Mouse (Mus musculus): ENCODE data around the gene BC005624. TPM values are rescaled to one million over a fixed set of nuclear protein-coding genes. Genes with fewer than 3 reads are reported as not detected.

BC005624 gene
- 21.6 and 27.3 TPM in 2 replicates for polyA plus RNA-seq (2012; rRNA removed)

GRCm38 (mm10) chr2:30981790-30982513 is at the start of gene BC005624, which contains the start of gene Usp20:
Gene BC005624, minus strand, starts transcription at chr2:30982201.
Gene Usp20, plus strand, starts transcription at chr2:30982279.
- DNase-seq: peak; percentile 100
- TF ChIP-seq POLR2A (IDR thresholded peaks at IDR 0.05; ENCODE audit: low read depth, low read length): peak; percentile 79
- no peak for TF ChIP-seq CTCF (conservative IDR thresholded peaks at IDR 0.05; ENCODE audit: insufficient read depth, insufficient read length, low read depth, low read length)
- no peak within 1 kb of the TSS; the same call in 1 of the 2 replicates for H3K27ac ChIP-seq (ENCODE audit: insufficient read depth, low read depth, low read length)
- under 1% methylated on average over 66 of the region's 66 CpGs for WGBS
- no peaks in the 10 kb centered on the region for H3K36me3 ChIP-seq (ENCODE audit: control insufficient read depth, insufficient read depth, low read length)
- no peaks in the 10 kb centered on the region for H3K27me3 ChIP-seq (replicated peaks; ENCODE audit: control insufficient read depth, insufficient read depth, low read length)
- H3K4me1 ChIP-seq (ENCODE audit: control insufficient read depth, insufficient read depth, low read length): peaks cover 9% of the 10 kb centered on the region
- H3K4me3 ChIP-seq (ENCODE audit: insufficient read depth, low read depth, low read length): peak within 1 kb of the TSS; percentile 77

GRCm38 (mm10) chr2:31026642-31027041 is 44.6 kb upstream of the BC005624 start:
- 44% methylated on average over 8 of the region's 8 CpGs for WGBS
- H3K27ac ChIP-seq (ENCODE audit: insufficient read depth, low read depth, low read length): no peak overlapping the region
- H3K27me3 ChIP-seq (replicated peaks; ENCODE audit: control insufficient read depth, insufficient read depth, low read length): no peaks in the 10 kb centered on the region
- TF ChIP-seq POLR2A (IDR thresholded peaks at IDR 0.05; ENCODE audit: low read depth, low read length) (no peak), CTCF (conservative IDR thresholded peaks at IDR 0.05; ENCODE audit: insufficient read depth, insufficient read length, low read depth, low read length) (no peak)
- no peak for DNase-seq
- H3K4me3 ChIP-seq (ENCODE audit: insufficient read depth, low read depth, low read length): no peak overlapping the region
- peaks cover 12% of the 10 kb centered on the region; the same call in 1 of the 2 replicates for H3K4me1 ChIP-seq (ENCODE audit: control insufficient read depth, insufficient read depth, low read length)
- no peaks in the 10 kb centered on the region for H3K36me3 ChIP-seq (ENCODE audit: control insufficient read depth, insufficient read depth, low read length)

- peaks cover 12% of the 10 kb centered on the region; the same call in 1 of the 2 replicates for H3K4me1 ChIP-seq (ENCODE audit: control insufficient read depth, insufficient read depth, low read length)
- peak; percentile 75 for DNase-seq
- no peak overlapping the region for H3K4me3 ChIP-seq (ENCODE audit: insufficient read depth, low read depth, low read length)
- H3K27ac ChIP-seq (ENCODE audit: insufficient read depth, low read depth, low read length): peak overlapping the region; percentile 15
- 34% methylated on average over 3 of the region's 3 CpGs for WGBS
- TF ChIP-seq POLR2A (IDR thresholded peaks at IDR 0.05; ENCODE audit: low read depth, low read length): no peak
- TF ChIP-seq CTCF (conservative IDR thresholded peaks at IDR 0.05; ENCODE audit: insufficient read depth, insufficient read length, low read depth, low read length): no peak
- no peaks in the 10 kb centered on the region for H3K27me3 ChIP-seq (replicated peaks; ENCODE audit: control insufficient read depth, insufficient read depth, low read length)
- H3K36me3 ChIP-seq (ENCODE audit: control insufficient read depth, insufficient read depth, low read length): no peaks in the 10 kb centered on the region; the same call in 1 of the 2 replicates
Measured at GRCm38 (mm10) chr2:31025458-31025857, 43.5 kb upstream of the BC005624 start.

GRCm38 (mm10) chr2:31024618-31025370 is 42.8 kb upstream of the BC005624 start:
- 34% methylated on average over 5 of the region's 5 CpGs for WGBS
- Histone ChIP-seq H3K27ac (ENCODE audit: insufficient read depth, low read depth, low read length) (peak overlapping the region; percentile 15), H3K4me1 (ENCODE audit: control insufficient read depth, insufficient read depth, low read length) (peaks cover 12% of the 10 kb centered on the region; the same call in 1 of the 2 replicates), H3K4me3 (ENCODE audit: insufficient read depth, low read depth, low read length) (no peak overlapping the region), H3K27me3 (replicated peaks; ENCODE audit: control insufficient read depth, insufficient read depth, low read length) (no peaks in the 10 kb centered on the region), H3K36me3 (ENCODE audit: control insufficient read depth, insufficient read depth, low read length) (no peaks in the 10 kb centered on the region; the same call in 1 of the 2 replicates)
- peak; percentile 82 for TF ChIP-seq CTCF (conservative IDR thresholded peaks at IDR 0.05; ENCODE audit: insufficient read depth, insufficient read length, low read depth, low read length)
- no peak for TF ChIP-seq POLR2A (IDR thresholded peaks at IDR 0.05; ENCODE audit: low read depth, low read length)
- peak; percentile 70 for DNase-seq

GRCm38 (mm10) chr2:31023940-31024339 is 41.9 kb upstream of the BC005624 start:
- WGBS: 76% methylated on average over 5 of the region's 5 CpGs
- no peak overlapping the region for H3K27ac ChIP-seq (ENCODE audit: insufficient read depth, low read depth, low read length)

GRCm38 (mm10) chr2:31020202-31020601 is 38.2 kb upstream of the BC005624 start:
- no peak overlapping the region for H3K27ac ChIP-seq (ENCODE audit: insufficient read depth, low read depth, low read length)
- no peaks in the 10 kb centered on the region for H3K27me3 ChIP-seq (replicated peaks; ENCODE audit: control insufficient read depth, insufficient read depth, low read length)
- H3K4me3 ChIP-seq (ENCODE audit: insufficient read depth, low read depth, low read length): no peak overlapping the region
- no peak for TF ChIP-seq CTCF (conservative IDR thresholded peaks at IDR 0.05; ENCODE audit: insufficient read depth, insufficient read length, low read depth, low read length)
- no peak for TF ChIP-seq POLR2A (IDR thresholded peaks at IDR 0.05; ENCODE audit: low read depth, low read length)
- no peaks in the 10 kb centered on the region; the same call in 1 of the 2 replicates for H3K36me3 ChIP-seq (ENCODE audit: control insufficient read depth, insufficient read depth, low read length)
- whole genome bisulfite sequencing: 92% methylated on average over 2 of the region's 2 CpGs
- H3K4me1 ChIP-seq (ENCODE audit: control insufficient read depth, insufficient read depth, low read length): peaks cover under 1% of the 10 kb centered on the region; the same call in 1 of the 2 replicates
- DNase-seq: no peak

More at GRCm38 (mm10) chr2:31023940-31024339, 41.9 kb upstream of the BC005624 start:
- TF ChIP-seq POLR2A (IDR thresholded peaks at IDR 0.05; ENCODE audit: low read depth, low read length) (no peak), CTCF (conservative IDR thresholded peaks at IDR 0.05; ENCODE audit: insufficient read depth, insufficient read length, low read depth, low read length) (no peak)
- Histone ChIP-seq H3K27me3 (replicated peaks; ENCODE audit: control insufficient read depth, insufficient read depth, low read length) (no peaks in the 10 kb centered on the region), H3K4me3 (ENCODE audit: insufficient read depth, low read depth, low read length) (no peak overlapping the region), H3K36me3 (ENCODE audit: control insufficient read depth, insufficient read depth, low read length) (no peaks in the 10 kb centered on the region; the same call in 1 of the 2 replicates), H3K4me1 (ENCODE audit: control insufficient read depth, insufficient read depth, low read length) (peaks cover 12% of the 10 kb centered on the region; the same call in 1 of the 2 replicates)
- no peak for DNase-seq
